Mouse (Mus musculus) heart, embryonic 16.5 days (tissue): ENCODE data around the gene Gsto2. TPM values are rescaled to one million over a fixed set of nuclear protein-coding genes. Genes with fewer than 3 reads are reported as not detected.

Experiments
- ATAC-seq: fragments of 200-750 bp; cut with Nextera tagmentation; replicated peaks from 2 replicates; pipeline ENCODE4 v1.8.0; 2017; ENCODE audit warnings: moderate number of reproducible peaks; ENCODE audit not compliant: insufficient read depth, low FRiP score; ENCODE audit errors: extremely low read depth
- H3K27ac ChIP-seq: fragments of 300-500 bp; sonication (generic); 2 replicates; pipeline ENCODE4 v1.5.1; 2014; ENCODE audit warnings: mild to moderate bottlenecking, low read length, control low read depth, moderate library complexity
- H3K27me3 ChIP-seq: fragments of 300-500 bp; sonication (generic); 2 replicates; pipeline ENCODE4 v1.6.1; 2014; ENCODE audit warnings: low read length, mixed read lengths; ENCODE audit not compliant: control insufficient read depth, insufficient read depth
- H3K36me3 ChIP-seq: fragments of 300-500 bp; sonication (generic); 2 replicates; pipeline ENCODE4 v1.6.1; 2014; ENCODE audit not compliant: control insufficient read depth, insufficient read depth
- H3K4me1 ChIP-seq: fragments of 300-500 bp; sonication (generic); 2 replicates; pipeline ENCODE4 v1.6.1; 2014; ENCODE audit warnings: low read length, mixed read lengths; ENCODE audit not compliant: control insufficient read depth, insufficient read depth
- H3K4me2 ChIP-seq: fragments of 300-500 bp; sonication (generic); 2 replicates; pipeline ENCODE4 v1.6.1; 2014; ENCODE audit warnings: low read depth, mild to moderate bottlenecking, control low read depth, low read length
- H3K4me3 ChIP-seq: fragments of 300-500 bp; sonication (generic); 2 replicates; pipeline ENCODE4 v1.5.1; 2014; ENCODE audit warnings: mild to moderate bottlenecking, control low read depth, low read length
- H3K9ac ChIP-seq: fragments of 300-500 bp; sonication (generic); 2 replicates; pipeline ENCODE4 v1.6.1; 2014; ENCODE audit warnings: low read length, control low read depth
- H3K9me3 ChIP-seq: fragments of 300-500 bp; sonication (generic); replicated peaks from 2 replicates; pipeline ENCODE4 v1.6.1; 2016; ENCODE audit warnings: low read length; ENCODE audit not compliant: control insufficient read depth
- WGBS: fragments of 180-500 bp; shearing (Covaris S2); extraction: QIAGEN DNeasy Blood & Tissue Kit; methylation state at CpG from one replicate; pipeline ENCODE4 v1.1.7; 2014; 5-methylcytosine and 5-hydroxymethylcytosine counted together
- polyA plus RNA-seq: library from polyadenylated mRNA; unstranded; fragments of >200 nt; fragmentation: Nextera tagmentation; extraction: Ambion mirVana; gene quantifications from 2 replicates; pipeline ENCODE4 v1.2.1, GENCODE M21; 2015

Gene Gsto2
- polyA plus RNA-seq, 1 experiment from 2014 or later = 0.77 TPM

GRCm38 (mm10) chr19:47918455-47919101 lies 53.2 kb downstream of the Gsto2 start:
- peaks cover 20% of the 10 kb centered on the region for H3K4me1 ChIP-seq
- peak overlapping the region; percentile 99 for H3K27ac ChIP-seq
- peak; percentile 7; the same call in 1 of the 2 replicates for ATAC-seq
- H3K36me3 ChIP-seq = 0 out of 2 replicates have a peak, but pooled peaks cover 4% of the 10 kb centered on the region
- under 1% methylated on average over 29 of the region's 29 CpGs for WGBS
- peak overlapping the region; percentile 75 for H3K4me3 ChIP-seq
- H3K4me2 ChIP-seq = peak overlapping the region; percentile 86
- H3K9me3 ChIP-seq = no peaks in the 10 kb centered on the region
- H3K9ac ChIP-seq = peak overlapping the region; percentile 93
- no peaks in the 10 kb centered on the region for H3K27me3 ChIP-seq

DNA sequence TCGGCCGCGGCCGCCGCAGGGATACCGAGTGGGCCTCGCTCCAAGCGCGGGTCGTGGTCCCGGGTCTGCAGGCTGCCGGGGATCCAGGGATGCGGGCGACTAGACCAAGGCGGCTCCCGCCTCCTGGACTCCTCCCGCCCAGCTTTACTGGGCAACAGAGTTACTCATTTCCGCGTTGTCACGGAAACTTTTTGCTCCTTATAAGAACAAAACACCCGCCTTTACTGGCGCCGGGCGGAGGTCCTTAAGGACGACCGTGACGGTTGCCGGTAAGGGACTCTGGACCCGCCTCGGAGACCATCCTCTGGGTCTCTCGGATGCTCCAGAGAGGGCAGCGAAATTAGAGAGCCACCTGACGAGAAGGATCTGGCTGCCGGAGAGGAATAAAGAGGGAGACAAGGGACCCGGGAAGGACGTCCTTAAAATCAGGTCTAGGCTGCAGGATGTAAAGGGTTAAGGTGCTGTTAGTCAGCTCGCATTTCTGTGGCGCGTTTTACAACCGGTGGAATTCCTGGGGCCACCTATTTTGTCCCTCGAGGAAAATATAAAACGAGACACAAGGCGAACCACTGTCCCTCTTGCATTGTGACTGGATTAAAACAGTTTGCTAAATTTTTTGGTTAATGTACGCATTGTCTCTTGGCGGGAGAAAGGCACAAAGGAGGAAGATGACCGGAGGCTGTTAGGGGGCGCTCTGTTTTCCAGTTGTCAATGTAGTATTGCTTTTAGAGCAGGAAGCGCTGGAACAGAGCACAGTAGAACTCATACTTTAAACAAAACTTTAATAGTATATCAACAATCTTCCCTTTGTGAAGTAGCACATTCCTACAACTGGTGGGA lies 54.0 kb downstream of the Gsto2 start, which contains the start of the genes Cfap43 and Itprip:
Gene Cfap43 (minus strand): TSS at position 162 of the 840 bp plus-strand sequence.
Gene Itprip (minus strand): TSS at position 174 of the 840 bp plus-strand sequence.
- WGBS = under 1% methylated on average over 48 of the region's 48 CpGs
- ATAC-seq = peak; percentile 82

GRCm38 (mm10) chr19:47919966-47920375 lies 54.6 kb downstream of the Gsto2 start:
- Histone ChIP-seq H3K27ac (peak overlapping the region; percentile 99), H3K4me3 (peak overlapping the region; percentile 75), H3K27me3 (no peaks in the 10 kb centered on the region), H3K4me2 (peak overlapping the region; percentile 86), H3K4me1 (peaks cover 20% of the 10 kb centered on the region), H3K9ac (peak overlapping the region; percentile 93), H3K9me3 (no peaks in the 10 kb centered on the region), H3K36me3 (no peaks in the 10 kb centered on the region)
- WGBS = under 1% methylated on average over 8 of the region's 8 CpGs
- peak; percentile 80 for ATAC-seq

More for the DNA sequence above, 54.0 kb downstream of the Gsto2 start, which contains the start of the genes Cfap43 and Itprip:
- Histone ChIP-seq H3K27ac (peak within 1 kb of the TSS; percentile 99), H3K27me3 (no peaks in the 10 kb centered on the region), H3K9me3 (no peaks in the 10 kb centered on the region), H3K4me3 (peak within 1 kb of the TSS; percentile 75), H3K4me2 (peak within 1 kb of the TSS; percentile 86), H3K4me1 (peaks cover 20% of the 10 kb centered on the region), H3K36me3 (no peaks in the 10 kb centered on the region), H3K9ac (peak within 1 kb of the TSS; percentile 93)

DNA sequence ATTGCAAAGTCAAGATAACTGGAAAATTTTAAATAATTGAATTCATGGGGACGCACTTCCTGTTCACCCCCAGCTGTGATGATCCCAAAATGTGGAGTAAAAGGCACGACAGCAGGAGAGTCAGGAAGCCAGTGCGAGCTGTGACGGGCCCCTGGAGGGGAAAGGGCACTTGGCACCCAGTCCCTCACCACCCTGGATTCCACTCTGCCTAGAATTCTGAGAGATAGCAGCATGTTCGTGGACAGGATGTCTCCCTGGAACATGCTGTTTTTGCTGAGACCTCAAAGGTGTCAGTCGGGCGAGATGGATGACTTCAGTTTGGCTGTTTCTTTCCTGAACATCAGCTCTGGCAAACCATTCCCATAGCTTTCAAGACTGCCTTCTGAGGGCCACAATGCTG lies 60.5 kb downstream of the Gsto2 start:
- Histone ChIP-seq H3K4me1 (no peaks in the 10 kb centered on the region), H3K9me3 (no peaks in the 10 kb centered on the region), H3K27ac (no peak overlapping the region), H3K27me3 (no peaks in the 10 kb centered on the region), H3K36me3 (no peaks in the 10 kb centered on the region), H3K4me3 (no peak overlapping the region), H3K9ac (no peak overlapping the region), H3K4me2 (no peak overlapping the region)
- no peak for ATAC-seq
- 61% methylated on average over 7 of the region's 7 CpGs for WGBS

- no peak for ATAC-seq
These were observed 61.7 kb downstream of the Gsto2 start for GRCm38 (mm10) chr19:47927032-47927431.

DNA sequence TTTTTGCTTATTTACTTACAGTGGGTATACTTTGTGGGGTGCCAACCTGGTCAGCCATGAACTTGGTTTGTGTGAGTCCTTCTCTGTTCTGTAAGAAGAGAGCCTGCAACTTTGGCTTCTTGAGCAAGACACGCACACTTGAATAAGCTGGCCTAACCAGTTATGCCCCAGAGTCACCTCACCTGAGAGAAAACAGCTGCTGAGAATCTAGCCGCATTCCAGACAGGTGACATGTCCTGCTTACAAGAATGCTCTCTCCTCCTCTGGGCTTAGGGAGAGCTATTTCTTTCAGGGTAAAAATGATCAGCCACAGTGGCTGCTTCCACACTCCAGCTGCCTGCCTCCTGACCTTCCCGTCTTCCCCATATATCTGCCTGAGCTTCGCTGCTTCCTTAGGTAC lies 63.7 kb downstream of the Gsto2 start:
- H3K9ac ChIP-seq = no peak overlapping the region
- no peak for ATAC-seq
- 81% methylated on average over 4 of the region's 4 CpGs for WGBS

More at GRCm38 (mm10) chr19:47927032-47927431, 61.7 kb downstream of the Gsto2 start:
- no peak overlapping the region for H3K27ac ChIP-seq
- no peaks in the 10 kb centered on the region for H3K9me3 ChIP-seq
- no peak overlapping the region for H3K4me3 ChIP-seq
- no peak overlapping the region for H3K9ac ChIP-seq
- no peaks in the 10 kb centered on the region for H3K27me3 ChIP-seq
- H3K4me2 ChIP-seq = no peak overlapping the region
- H3K4me1 ChIP-seq = no peaks in the 10 kb centered on the region
- no peaks in the 10 kb centered on the region for H3K36me3 ChIP-seq
- WGBS = 82% methylated on average over 2 of the region's 2 CpGs

GRCm38 (mm10) chr19:47931982-47932638 lies 66.8 kb downstream of the Gsto2 start:
- no peak overlapping the region for H3K9ac ChIP-seq
- ATAC-seq = peak; percentile 62; the same call in 1 of the 2 replicates
- no peaks in the 10 kb centered on the region for H3K4me1 ChIP-seq
- no peak overlapping the region for H3K4me3 ChIP-seq
- H3K36me3 ChIP-seq = no peaks in the 10 kb centered on the region
- H3K9me3 ChIP-seq = no peaks in the 10 kb centered on the region
- WGBS = 37% methylated on average over 7 of the region's 7 CpGs
- no peaks in the 10 kb centered on the region for H3K27me3 ChIP-seq
- H3K4me2 ChIP-seq = no peak overlapping the region
- H3K27ac ChIP-seq = no peak overlapping the region

More for the DNA sequence above, 63.7 kb downstream of the Gsto2 start:
- Histone ChIP-seq H3K4me1 (no peaks in the 10 kb centered on the region), H3K27ac (no peak overlapping the region), H3K36me3 (no peaks in the 10 kb centered on the region), H3K27me3 (no peaks in the 10 kb centered on the region), H3K4me2 (no peak overlapping the region), H3K9me3 (no peaks in the 10 kb centered on the region), H3K4me3 (no peak overlapping the region)

DNA sequence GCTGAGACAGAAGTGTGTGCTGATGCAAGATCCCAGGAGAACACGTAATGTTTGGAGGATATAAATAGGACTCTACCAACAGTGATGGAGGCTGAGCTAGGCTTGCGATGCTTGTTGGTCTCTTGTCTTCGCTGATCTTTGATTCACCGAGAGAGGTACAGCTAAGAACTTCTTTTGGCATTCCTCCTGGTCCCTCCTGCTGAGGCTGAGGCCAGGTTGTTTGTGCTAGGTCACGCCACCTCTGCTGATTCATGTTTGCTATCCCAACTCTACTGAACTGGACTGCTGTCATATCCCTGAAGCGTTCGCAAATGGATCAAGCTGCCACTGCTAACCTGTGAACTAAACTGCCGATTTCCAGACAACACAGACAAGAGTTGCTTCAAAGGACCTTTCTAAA lies 68.8 kb downstream of the Gsto2 start:
- Histone ChIP-seq H3K9me3 (no peaks in the 10 kb centered on the region), H3K4me3 (no peak overlapping the region), H3K36me3 (no peaks in the 10 kb centered on the region), H3K9ac (no peak overlapping the region), H3K4me1 (peaks cover 5% of the 10 kb centered on the region; the same call in 1 of the 2 replicates), H3K27ac (no peak overlapping the region), H3K27me3 (peaks cover 3% of the 10 kb centered on the region; the same call in 1 of the 2 replicates), H3K4me2 (no peak overlapping the region)
- ATAC-seq = no peak
- 83% methylated on average over 8 of the region's 8 CpGs for WGBS
